Mouse (Mus musculus) lung, adult 2 months (tissue): Measurements from ENCODE around the gene Gbp2.

Experiments used
- CTCF ChIP-seq: fragments of 200-500 bp; IDR thresholded peaks from 2 replicates; pipeline ENCODE4 v1.5.1; 2011; ENCODE audit warnings: mild to moderate bottlenecking, low read length, control low read depth; ENCODE audit not compliant: insufficient read depth
- POLR2A ChIP-seq: fragments of 200-500 bp; IDR thresholded peaks from 2 replicates; pipeline ENCODE4 v1.6.1; 2011; ENCODE audit warnings: low read depth, mild to moderate bottlenecking, control low read depth, low read length, borderline replicate concordance; ENCODE audit errors: extremely low read depth

- 0 out of 2 replicates have a peak, but pooled peaks have one; percentile 13 for TF ChIP-seq CTCF
- no peak for TF ChIP-seq POLR2A
These were observed 657 bp downstream of the Gbp2 start for GRCm38 (mm10) chr3:142620956-142621562.
